Mouse (Mus musculus) kidney, embryonic 15.5 days (tissue): Measurements from ENCODE around the gene Hscb. TPM values are rescaled to one million over a fixed set of nuclear protein-coding genes. Genes with fewer than 3 reads are reported as not detected.
A peak's percentile ranks its signal among the peaks of the same experiment; 100 is the strongest.
"Not testable (repeated sequence)": the region's sequence is repeated elsewhere in the genome, so short reads cannot be mapped to it uniquely, and the experiment has no call there.

ENCODE experiments used
- ATAC-seq: fragments of 200-750 bp; cut with Nextera tagmentation; replicated peaks from 2 replicates; pipeline ENCODE4 v1.8.0; 2017; ENCODE audit warnings: moderate TSS enrichment; ENCODE audit not compliant: low FRiP score
- H3K27ac ChIP-seq: fragments of 300-500 bp; sonication (generic); 2 replicates; pipeline ENCODE4 v1.5.1; 2015; ENCODE audit warnings: mild to moderate bottlenecking, inconsistent platforms
- H3K27me3 ChIP-seq: fragments of 300-500 bp; sonication (generic); 2 replicates; pipeline ENCODE4 v1.6.1; 2015; ENCODE audit warnings: inconsistent platforms
- H3K36me3 ChIP-seq: fragments of 300-500 bp; sonication (generic); 2 replicates; pipeline ENCODE4 v1.6.1; 2015; ENCODE audit warnings: inconsistent platforms
- H3K4me1 ChIP-seq: fragments of 300-500 bp; sonication (generic); 2 replicates; pipeline ENCODE4 v1.6.1; 2015; ENCODE audit warnings: inconsistent platforms
- H3K4me2 ChIP-seq: fragments of 300-500 bp; sonication (generic); 2 replicates; pipeline ENCODE4 v1.6.1; 2015; ENCODE audit warnings: moderate library complexity, mild to moderate bottlenecking, inconsistent platforms
- H3K4me3 ChIP-seq: fragments of 300-500 bp; sonication (generic); replicated peaks from 2 replicates; pipeline ENCODE4 v1.5.1; 2015; ENCODE audit warnings: mild to moderate bottlenecking, inconsistent platforms
- H3K9ac ChIP-seq: fragments of 300-500 bp; sonication (generic); 2 replicates; pipeline ENCODE4 v1.6.1; 2015; ENCODE audit warnings: mild to moderate bottlenecking, inconsistent platforms
- H3K9me3 ChIP-seq: fragments of 300-500 bp; sonication (generic); replicated peaks from 2 replicates; pipeline ENCODE4 v1.6.1; 2016; ENCODE audit warnings: inconsistent platforms
- WGBS: fragments of 180-500 bp; shearing (Covaris S2); methylation state at CpG from one replicate; pipeline ENCODE4 v1.1.7; 2015; ENCODE audit warnings: mixed read lengths; 5-methylcytosine and 5-hydroxymethylcytosine counted together
- polyA plus RNA-seq: library from polyadenylated mRNA; unstranded; fragments of >200 nt; fragmentation: Nextera tagmentation; extraction: Ambion mirVana; gene quantifications from 2 replicates; pipeline ENCODE4 v1.2.1, GENCODE M21; 2015

The Hscb gene
- polyA plus RNA-seq, 1 experiment from 2014 or later = 31.5 TPM

DNA sequence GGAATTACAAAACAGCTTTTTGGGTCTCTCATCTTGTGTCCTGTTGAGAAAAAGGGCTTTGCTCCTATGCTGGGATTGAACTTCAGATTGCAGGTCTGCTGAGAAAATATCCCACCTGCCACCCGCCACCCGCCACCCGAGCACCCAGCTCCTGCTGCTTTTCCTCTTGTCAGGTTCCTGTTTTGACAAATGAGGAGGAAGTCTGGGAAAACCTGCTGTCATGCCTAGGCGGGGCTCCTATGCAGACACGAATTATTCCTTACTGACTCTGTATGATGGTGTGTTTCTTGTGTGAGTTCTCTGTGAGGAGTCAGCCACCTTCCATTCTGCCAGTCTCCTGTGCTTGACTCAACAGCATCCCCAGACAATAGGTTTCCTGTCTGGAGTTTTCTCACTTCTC lies 20.9 kb upstream of the Hscb start:
- Histone ChIP-seq H3K27ac (no peak overlapping the region), H3K27me3 (no peaks in the 10 kb centered on the region), H3K4me3 (no peak overlapping the region), H3K9ac (no peak overlapping the region), H3K36me3 (peaks cover 48% of the 10 kb centered on the region), H3K4me2 (no peak overlapping the region), H3K4me1 (peaks cover 12% of the 10 kb centered on the region), H3K9me3 (no peaks in the 10 kb centered on the region)
- no peak for ATAC-seq
- WGBS = 80% methylated on average over 5 of the region's 5 CpGs

DNA sequence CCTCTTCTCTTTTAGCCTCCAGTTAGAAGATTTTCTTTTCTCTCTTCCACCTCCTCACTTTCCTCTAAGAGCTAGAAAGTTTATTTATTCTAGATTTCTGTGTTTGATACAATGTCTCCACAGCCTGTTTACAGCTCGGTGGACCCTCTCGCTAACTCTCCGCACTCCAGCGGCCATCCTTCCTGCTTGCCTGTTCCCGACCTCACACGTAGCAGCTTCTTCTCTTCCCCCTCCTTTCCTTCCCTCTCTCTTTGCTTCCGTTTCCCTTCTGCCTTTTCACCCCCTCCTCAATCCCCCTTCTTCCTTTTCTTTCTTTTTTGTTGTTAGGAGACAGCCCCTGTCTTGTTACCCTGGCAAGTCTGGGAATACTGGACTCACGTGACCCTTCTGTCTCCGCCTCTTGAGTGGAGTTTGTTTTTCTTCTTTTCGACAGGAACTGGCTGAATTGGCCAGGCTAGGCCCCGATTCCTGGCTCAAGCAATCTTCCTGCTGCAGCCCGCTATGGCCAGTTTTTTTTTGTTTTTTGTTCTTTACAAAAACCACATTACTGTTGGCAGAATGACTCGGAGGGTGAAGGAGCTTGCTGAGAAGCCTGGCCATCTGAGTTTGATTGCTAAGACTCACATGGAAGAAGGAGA lies 19.6 kb upstream of the Hscb start:
- Histone ChIP-seq H3K36me3 (peaks cover 50% of the 10 kb centered on the region), H3K27ac (peak overlapping the region; percentile 89), H3K27me3 (no peaks in the 10 kb centered on the region), H3K9me3 (no peaks in the 10 kb centered on the region), H3K9ac (no peak overlapping the region), H3K4me2 (peak overlapping the region; percentile 51), H3K4me1 (peaks cover 12% of the 10 kb centered on the region), H3K4me3 (peak overlapping the region; percentile 34)
- WGBS = 13% methylated on average over 13 of the region's 13 CpGs
- 0 out of 2 replicates have a peak, but pooled peaks have one; percentile 33 for ATAC-seq

DNA sequence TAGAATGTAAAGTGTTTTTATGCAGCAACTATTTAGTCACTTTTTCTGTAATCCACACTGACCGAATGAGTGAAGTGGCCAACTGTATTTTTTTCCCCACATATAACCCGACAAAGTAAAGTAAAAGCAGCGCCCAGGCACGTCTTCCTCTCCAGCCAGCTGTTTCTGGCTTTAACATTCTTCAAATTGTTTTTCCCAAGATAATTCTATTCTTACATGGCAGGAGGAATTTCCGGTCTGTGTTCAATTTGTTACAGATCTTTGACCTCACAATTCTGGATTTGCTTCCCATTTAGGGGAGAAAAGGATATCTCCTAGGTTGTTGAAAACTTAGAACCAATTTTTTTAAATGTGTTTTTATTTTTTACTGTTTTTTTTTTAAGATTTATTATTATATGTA lies 17.5 kb upstream of the Hscb start:
- Histone ChIP-seq H3K4me1 (peaks cover 12% of the 10 kb centered on the region), H3K27me3 (no peaks in the 10 kb centered on the region), H3K36me3 (peaks cover 53% of the 10 kb centered on the region), H3K4me3 (no peak overlapping the region), H3K4me2 (no peak overlapping the region), H3K9me3 (no peaks in the 10 kb centered on the region), H3K9ac (no peak overlapping the region), H3K27ac (peak overlapping the region; percentile 28; the same call in 1 of the 2 replicates)
- no peak for ATAC-seq
- 69% methylated on average over 5 of the region's 5 CpGs for WGBS

DNA sequence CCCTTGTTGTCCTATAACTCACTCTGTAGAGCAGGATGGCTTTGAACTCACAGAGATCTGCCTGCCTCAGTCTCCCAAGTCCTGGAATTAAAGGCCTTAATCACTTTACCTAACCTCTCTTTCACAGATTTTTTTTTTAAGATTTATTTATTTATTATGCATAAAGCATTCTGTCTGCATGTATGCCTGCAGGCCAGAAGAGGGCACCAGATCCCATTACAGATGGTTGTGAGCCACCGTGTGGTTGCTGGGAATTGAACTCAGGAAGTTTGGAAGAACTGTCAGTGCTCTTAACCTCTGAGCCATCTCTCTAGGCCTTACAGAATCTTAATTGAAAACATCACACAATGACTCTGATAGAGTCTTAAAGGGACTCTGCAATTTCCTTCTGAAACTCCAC lies 13.4 kb upstream of the Hscb start:
- Histone ChIP-seq H3K27me3 (no peaks in the 10 kb centered on the region), H3K27ac (no peak overlapping the region), H3K36me3 (peaks cover 65% of the 10 kb centered on the region), H3K9me3 (no peaks in the 10 kb centered on the region), H3K4me3 (no peak overlapping the region), H3K9ac (no peak overlapping the region), H3K4me1 (no peaks in the 10 kb centered on the region), H3K4me2 (no peak overlapping the region)
- no peak for ATAC-seq
- WGBS = 87% methylated on average over 1 of the region's 1 CpGs

DNA sequence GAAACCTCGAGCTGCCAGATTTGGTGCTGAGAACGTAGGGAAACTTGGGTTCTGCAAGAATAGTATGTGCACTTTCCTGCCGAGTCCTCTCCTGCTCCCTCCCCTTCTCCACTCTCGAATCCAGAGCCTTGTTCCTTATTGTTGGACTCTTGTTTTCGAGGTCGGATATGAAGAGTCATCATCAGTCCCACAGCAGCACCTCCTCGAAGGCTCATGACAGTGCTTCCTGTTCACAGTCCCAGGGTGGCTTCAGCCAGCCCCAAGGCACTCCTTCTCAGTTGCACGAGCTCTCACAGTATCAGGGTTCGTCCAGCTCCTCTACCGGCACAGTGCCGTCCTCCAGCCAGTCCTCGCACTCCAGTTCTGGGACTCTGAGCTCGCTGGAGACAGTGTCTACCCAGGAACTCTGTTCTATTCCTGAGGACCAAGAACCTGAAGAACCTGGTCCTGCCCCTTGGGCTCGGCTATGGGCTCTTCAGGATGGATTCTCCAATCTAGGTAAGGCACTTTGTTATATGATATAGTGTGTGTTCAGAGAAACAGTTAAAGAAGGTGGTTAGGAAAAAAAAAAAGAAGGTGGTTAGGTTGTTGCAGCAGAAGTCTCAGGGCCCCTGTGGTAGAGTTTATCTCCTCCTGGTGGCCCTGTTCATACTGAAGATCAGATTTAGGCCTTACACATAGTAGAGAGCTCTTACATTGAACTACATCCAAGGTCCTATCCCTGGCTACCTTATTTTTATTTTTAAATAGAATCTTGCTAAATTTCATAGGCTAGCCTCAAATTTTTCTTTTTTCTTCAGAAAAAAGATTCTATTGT lies 1.7 kb upstream of the Hscb start:
- 92% methylated on average over 14 of the region's 14 CpGs for WGBS
- Histone ChIP-seq H3K4me3 (peak overlapping the region; percentile 85), H3K4me1 (peaks cover 17% of the 10 kb centered on the region), H3K9ac (no peak overlapping the region), H3K27me3 (no peaks in the 10 kb centered on the region), H3K9me3 (no peaks in the 10 kb centered on the region), H3K27ac (no peak overlapping the region), H3K4me2 (peak overlapping the region; percentile 79), H3K36me3 (peaks cover 39% of the 10 kb centered on the region)
- ATAC-seq = no peak

DNA sequence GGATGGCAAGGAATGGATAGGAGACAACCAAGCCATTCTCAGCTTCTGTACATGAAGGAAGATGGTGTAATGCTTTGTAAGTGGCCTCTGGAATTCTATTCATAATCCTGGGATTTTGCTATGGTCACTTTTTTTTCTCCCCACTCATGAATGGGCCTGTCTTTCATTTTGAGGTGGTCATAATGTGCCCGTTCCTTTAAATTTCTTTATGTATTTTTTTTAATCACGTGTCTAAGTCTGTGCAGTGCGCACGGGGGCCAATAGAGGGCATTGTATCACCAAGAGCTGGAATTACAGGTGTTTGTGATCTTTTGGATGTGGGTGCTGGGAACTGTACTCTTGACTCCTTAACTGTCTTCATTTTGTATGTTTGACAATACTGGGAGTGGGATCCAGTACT lies 888 bp upstream of the Hscb start:
- peaks cover 19% of the 10 kb centered on the region for H3K4me1 ChIP-seq
- peak overlapping the region; percentile 66 for H3K9ac ChIP-seq
- no peaks in the 10 kb centered on the region for H3K27me3 ChIP-seq
- whole genome bisulfite sequencing = 8% methylated on average over 4 of the region's 4 CpGs
- 0 out of 2 replicates have a peak, but pooled peaks have one; percentile 1 for ATAC-seq
- peak overlapping the region; percentile 92 for H3K27ac ChIP-seq
- H3K4me3 ChIP-seq = peak overlapping the region; percentile 85
- peaks cover 32% of the 10 kb centered on the region for H3K36me3 ChIP-seq
- peak overlapping the region; percentile 79 for H3K4me2 ChIP-seq
- no peaks in the 10 kb centered on the region for H3K9me3 ChIP-seq

DNA sequence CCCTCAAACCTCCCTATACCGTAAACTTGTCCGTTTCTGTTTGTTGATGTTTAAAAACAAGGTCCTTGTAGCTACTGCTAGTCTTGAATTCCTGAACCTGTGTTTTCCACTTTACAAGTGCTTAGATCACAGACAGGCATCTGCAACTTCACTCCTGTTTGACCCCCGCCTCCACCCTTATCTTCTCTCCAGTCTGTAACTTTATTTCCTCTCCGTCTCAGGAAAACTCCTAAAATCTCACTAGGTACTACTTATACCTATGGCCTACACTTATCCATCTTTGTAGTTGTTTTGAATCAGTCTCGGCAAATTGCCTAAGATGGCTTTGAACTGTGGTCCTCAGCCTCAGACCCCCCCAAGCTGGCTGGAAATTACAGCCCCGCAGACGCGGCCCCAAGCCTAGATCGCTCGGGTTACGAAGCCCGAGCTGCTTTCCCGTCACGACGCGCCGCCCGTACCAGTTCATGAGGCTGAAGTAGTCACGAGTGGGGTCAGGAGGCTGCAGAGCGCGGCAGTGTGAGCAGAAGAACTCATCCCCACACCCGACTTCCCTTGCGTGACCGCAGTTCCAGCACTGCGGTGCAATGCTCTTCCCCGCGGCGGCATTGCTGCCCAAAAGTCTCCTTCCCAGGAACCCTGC lies 419 bp downstream of the Hscb start:
- peak overlapping the region; percentile 76 for H3K9ac ChIP-seq
- H3K4me1 ChIP-seq = peaks cover 19% of the 10 kb centered on the region
- WGBS = 6% methylated on average over 28 of the region's 28 CpGs
- H3K9me3 ChIP-seq = no peaks in the 10 kb centered on the region
- ATAC-seq = peak; percentile 77
- no peaks in the 10 kb centered on the region for H3K27me3 ChIP-seq
- peaks cover 30% of the 10 kb centered on the region for H3K36me3 ChIP-seq
- H3K4me3 ChIP-seq = peak overlapping the region; percentile 85
- peak overlapping the region; percentile 95 for H3K27ac ChIP-seq
- peak overlapping the region; percentile 75 for H3K4me2 ChIP-seq

DNA sequence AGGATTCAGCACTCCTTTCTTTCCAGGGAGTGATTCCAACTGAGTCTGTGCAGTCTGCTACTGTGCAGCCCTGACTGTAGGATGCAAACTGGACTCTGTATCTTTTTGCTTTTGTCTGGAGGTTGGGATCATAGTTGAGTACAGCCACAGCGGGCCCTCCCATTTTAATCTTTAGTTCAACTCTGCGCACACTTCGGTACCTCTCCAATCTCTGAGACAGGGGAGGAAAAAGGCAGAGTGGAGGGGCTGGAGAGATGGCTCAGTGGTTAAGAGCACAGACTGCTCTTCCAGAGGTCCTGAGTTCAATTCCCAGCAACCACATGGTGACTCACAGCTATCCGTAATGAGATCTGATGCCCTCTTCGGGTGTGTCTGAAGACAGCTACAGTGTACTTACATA lies 1.6 kb downstream of the Hscb start:
- H3K27me3 ChIP-seq, H3K4me2 ChIP-seq: not testable (repeated sequence)
- 92% methylated on average over 5 of the region's 5 CpGs for WGBS

DNA sequence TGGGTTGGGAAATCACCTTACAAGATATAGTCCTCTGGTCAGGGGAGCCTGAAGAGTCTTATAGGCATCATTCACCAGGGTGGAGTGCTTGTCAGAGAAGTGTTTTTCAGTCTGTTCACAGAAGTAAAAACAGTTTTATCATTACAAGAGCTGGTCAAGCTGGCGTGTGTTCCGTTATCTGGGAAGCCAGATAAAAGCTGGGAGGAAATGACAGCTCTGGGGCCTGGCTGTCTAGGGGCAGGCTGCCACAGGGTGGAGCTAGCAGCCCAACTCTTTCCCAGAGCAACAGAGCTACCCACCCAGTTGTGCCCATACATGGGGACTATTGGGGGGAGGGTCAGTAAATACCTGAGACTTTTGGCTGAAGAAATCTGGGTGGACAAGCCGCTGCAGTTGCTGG lies 3.6 kb downstream of the Hscb start:
- H3K4me1 ChIP-seq = peaks cover 19% of the 10 kb centered on the region
- 13% methylated on average over 3 of the region's 3 CpGs for WGBS
- no peak overlapping the region for H3K4me3 ChIP-seq
- H3K9me3 ChIP-seq = no peaks in the 10 kb centered on the region
- no peak overlapping the region for H3K27ac ChIP-seq
- no peak for ATAC-seq
- H3K36me3 ChIP-seq = peaks cover 30% of the 10 kb centered on the region; the same call in 1 of the 2 replicates
- H3K9ac ChIP-seq = no peak overlapping the region
- no peaks in the 10 kb centered on the region for H3K27me3 ChIP-seq
- H3K4me2 ChIP-seq = no peak overlapping the region

More for the DNA sequence above, 1.6 kb downstream of the Hscb start:
- not testable (repeated sequence) for H3K27ac ChIP-seq, ATAC-seq, H3K9ac ChIP-seq, H3K4me3 ChIP-seq, H3K9me3 ChIP-seq
- peaks cover 19% of the 10 kb centered on the region for H3K4me1 ChIP-seq
- H3K36me3 ChIP-seq = peaks cover 31% of the 10 kb centered on the region

DNA sequence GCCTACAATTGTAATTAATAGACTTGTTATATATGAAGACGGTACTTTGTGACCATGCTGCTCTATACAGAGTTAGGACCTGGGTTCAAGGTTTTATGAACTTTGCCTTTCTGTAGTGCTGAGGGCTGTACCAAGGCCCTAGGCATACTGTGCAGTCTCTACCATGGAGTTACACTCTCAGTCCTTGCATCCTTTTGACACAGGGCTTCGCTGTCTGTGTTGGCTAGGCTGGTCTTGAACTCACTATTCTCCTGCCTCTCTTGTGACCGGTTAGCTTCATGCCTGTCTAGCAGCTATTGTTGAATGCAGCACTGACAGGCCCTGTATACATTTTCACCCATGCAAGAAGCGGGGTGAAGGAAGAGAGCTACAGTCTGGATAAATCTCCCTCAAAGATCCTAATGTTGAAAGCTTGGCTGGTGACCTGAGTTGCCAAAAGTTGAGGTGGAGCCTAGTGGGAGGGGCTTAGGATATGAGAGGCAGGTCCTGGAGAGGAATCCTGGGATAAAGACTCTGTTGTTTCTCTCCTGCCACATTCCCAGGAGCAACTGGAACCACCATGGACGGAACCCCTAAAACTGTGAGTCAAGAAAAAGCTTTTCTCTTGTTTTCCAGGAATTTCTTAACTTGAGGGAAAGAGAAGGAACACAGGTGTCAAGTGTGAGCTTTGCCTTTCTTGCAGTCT lies 8.4 kb downstream of the Hscb start:
- ATAC-seq = no peak
- H3K27ac ChIP-seq = no peak overlapping the region
- no peak overlapping the region for H3K9ac ChIP-seq
- no peaks in the 10 kb centered on the region for H3K27me3 ChIP-seq
- peaks cover 13% of the 10 kb centered on the region for H3K4me1 ChIP-seq
- H3K4me2 ChIP-seq = no peak overlapping the region
- 88% methylated on average over 5 of the region's 5 CpGs for WGBS
- H3K4me3 ChIP-seq = no peak overlapping the region
- peaks cover 37% of the 10 kb centered on the region for H3K36me3 ChIP-seq
- no peaks in the 10 kb centered on the region for H3K9me3 ChIP-seq

DNA sequence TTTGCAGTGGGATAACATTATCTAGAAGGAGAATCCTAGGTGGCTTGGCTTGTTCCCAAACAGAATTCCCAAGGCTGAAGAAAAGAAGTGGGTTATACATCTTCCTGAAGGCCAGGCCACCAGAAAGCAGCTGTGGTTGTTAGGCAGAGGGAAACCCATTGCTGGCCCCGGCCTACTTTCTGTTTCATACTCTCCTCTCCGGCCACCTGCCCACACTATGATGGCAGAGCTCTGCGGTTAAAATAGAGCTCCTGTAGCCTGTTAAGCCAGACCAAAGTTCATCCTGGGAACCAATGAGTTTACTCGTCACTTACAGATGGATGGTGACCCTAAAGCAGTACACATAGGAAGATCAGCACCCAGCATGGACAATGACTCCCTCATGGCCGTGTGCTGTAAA lies 12.0 kb downstream of the Hscb start:
- no peak for ATAC-seq
- Histone ChIP-seq H3K27me3 (no peaks in the 10 kb centered on the region), H3K27ac (peak overlapping the region; percentile 42), H3K9me3 (no peaks in the 10 kb centered on the region), H3K4me3 (no peak overlapping the region), H3K36me3 (peaks cover 18% of the 10 kb centered on the region), H3K4me1 (peaks cover 12% of the 10 kb centered on the region), H3K4me2 (no peak overlapping the region), H3K9ac (no peak overlapping the region)
- 83% methylated on average over 5 of the region's 5 CpGs for WGBS
